Mouse (Mus musculus): ENCODE measurements at regions not wholly inside any gene's neighbourhood (a gene's known extent, or its start where the extent isn't known, plus 50 kb on each side); places are given as distances from the start of the nearest gene placed in this dataset.
A peak's percentile ranks its signal among the peaks of the same experiment; 100 is the strongest.

GRCm38 (mm10) chr9:43465731-43466330, 155.2 kb downstream of the Trim29 start:
- no peak for DNase-seq (ENCODE audit: low read depth, low spot score)

GRCm38 (mm10) chr9:43466883-43467282, 156.2 kb downstream of the Trim29 start:
- peak; percentile 12 for DNase-seq (ENCODE audit: low read depth, low spot score)

GRCm38 (mm10) chr9:43469215-43469614, 158.6 kb downstream of the Trim29 start:
- no peak for DNase-seq (ENCODE audit: low read depth, low spot score)

- no peak for DNase-seq (ENCODE audit: low read depth, low spot score)
Observed at GRCm38 (mm10) chr9:43472231-43472630, 161.6 kb downstream of the Trim29 start.

GRCm38 (mm10) chr9:43473164-43473563, 162.5 kb downstream of the Trim29 start:
- no peak for DNase-seq (ENCODE audit: low read depth, low spot score)

- no peak for DNase-seq (ENCODE audit: low read depth, low spot score)
Observed at GRCm38 (mm10) chr9:43473601-43474302, 163.1 kb downstream of the Trim29 start.

- no peak for DNase-seq (ENCODE audit: low read depth, low spot score)
Observed at GRCm38 (mm10) chr9:43474303-43474643, 163.6 kb downstream of the Trim29 start.

- DNase-seq (ENCODE audit: low read depth, low spot score) = no peak
Observed at GRCm38 (mm10) chr9:43480826-43481591, 170.4 kb downstream of the Trim29 start.

- DNase-seq (ENCODE audit: low read depth, low spot score) = no peak
Observed at GRCm38 (mm10) chr9:43482101-43483090, 171.7 kb downstream of the Trim29 start.

- DNase-seq (ENCODE audit: low read depth, low spot score) = no peak
Observed at GRCm38 (mm10) chr9:43483195-43483594, 172.5 kb downstream of the Trim29 start.

GRCm38 (mm10) chr9:43483906-43484305, 173.3 kb downstream of the Trim29 start:
- no peak for DNase-seq (ENCODE audit: low read depth, low spot score)

GRCm38 (mm10) chr9:43486704-43487103, 176.1 kb downstream of the Trim29 start:
- DNase-seq (ENCODE audit: low read depth, low spot score) = no peak

GRCm38 (mm10) chr9:43489205-43489604, 178.6 kb downstream of the Trim29 start:
- DNase-seq (ENCODE audit: low read depth, low spot score) = no peak

GRCm38 (mm10) chr9:43491024-43491751, 180.5 kb downstream of the Trim29 start:
- DNase-seq (ENCODE audit: low read depth, low spot score) = peak; percentile 17

- DNase-seq (ENCODE audit: low read depth, low spot score) = no peak
Observed at GRCm38 (mm10) chr9:43492236-43493000, 181.8 kb downstream of the Trim29 start.

GRCm38 (mm10) chr9:43498596-43498995, 187.9 kb downstream of the Trim29 start:
- no peak for DNase-seq (ENCODE audit: low read depth, low spot score)

GRCm38 (mm10) chr9:43504270-43504932, 193.8 kb downstream of the Trim29 start:
- DNase-seq (ENCODE audit: low read depth, low spot score) = no peak

GRCm38 (mm10) chr9:43505856-43506255, 195.2 kb downstream of the Trim29 start:
- DNase-seq (ENCODE audit: low read depth, low spot score) = peak; percentile 52

- no peak for DNase-seq (ENCODE audit: low read depth, low spot score)
Observed at GRCm38 (mm10) chr9:43506276-43506675, 195.6 kb downstream of the Trim29 start.

- no peak for DNase-seq (ENCODE audit: low read depth, low spot score)
Observed at GRCm38 (mm10) chr9:43512806-43513205, 202.2 kb downstream of the Trim29 start.

All from forelimb bud, embryonic 11.5 days (tissue).